Mouse (Mus musculus) layer of hippocampus, adult 2 months (tissue): ENCODE measurements around the gene Pakap. TPM values are rescaled to one million over a fixed set of nuclear protein-coding genes. Genes with fewer than 3 reads are reported as not detected.
A peak's percentile ranks its signal among the peaks of the same experiment; 100 is the strongest.

Experiments used
- DNase-seq, 2 experiments: peaks; one replicate each; pipeline ENCODE4 v3.0.0; 2022; ENCODE audit warnings: low spot score in 2 of 2
- H3K27ac ChIP-seq: fragments of 200-600 bp; 2 replicates; pipeline ENCODE4 v1.8.1; 2022
- H3K4me3 ChIP-seq: fragments of 200-600 bp; 2 replicates; pipeline ENCODE4 v1.8.1; 2022; ENCODE audit warnings: mild to moderate bottlenecking
- CTCF ChIP-seq: fragments of 200-600 bp; conservative IDR thresholded peaks from 2 replicates; pipeline ENCODE4 v1.8.1; 2022; ENCODE audit warnings: antibody characterized with exemption, mild to moderate bottlenecking, moderate library complexity
- total RNA-seq, 2 experiments: library from RNA; stranded (reverse); gene quantifications; 2 replicates each; pipeline ENCODE4 v1.2.3; 2021

The Pakap gene
- total RNA-seq, 2 experiments from 2014 or later: 18.6 to 25.8 TPM

DNA sequence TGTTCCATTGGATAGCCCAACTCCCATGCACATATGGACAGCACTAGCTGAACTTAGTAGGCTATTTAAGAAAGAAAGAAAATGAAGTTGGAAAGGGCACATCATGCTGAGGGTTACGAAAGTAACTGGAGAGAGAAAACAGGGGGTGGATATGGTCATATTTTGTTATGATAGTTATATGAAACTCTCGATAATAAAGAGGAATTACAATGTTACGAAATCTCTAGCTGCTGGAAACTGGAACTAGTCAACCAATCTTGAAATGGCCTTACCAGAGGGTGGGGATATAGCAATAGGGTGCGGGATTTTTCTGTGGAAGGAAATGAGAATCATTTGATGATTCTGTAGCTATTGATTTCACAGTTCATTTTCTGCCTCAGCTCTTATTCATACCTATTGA lies 46.7 kb downstream of the Pakap start:
- TF ChIP-seq CTCF: no peak
- H3K4me3 ChIP-seq: no peak overlapping the region
- no peak overlapping the region for H3K27ac ChIP-seq
- DNase-seq: no peak

DNA sequence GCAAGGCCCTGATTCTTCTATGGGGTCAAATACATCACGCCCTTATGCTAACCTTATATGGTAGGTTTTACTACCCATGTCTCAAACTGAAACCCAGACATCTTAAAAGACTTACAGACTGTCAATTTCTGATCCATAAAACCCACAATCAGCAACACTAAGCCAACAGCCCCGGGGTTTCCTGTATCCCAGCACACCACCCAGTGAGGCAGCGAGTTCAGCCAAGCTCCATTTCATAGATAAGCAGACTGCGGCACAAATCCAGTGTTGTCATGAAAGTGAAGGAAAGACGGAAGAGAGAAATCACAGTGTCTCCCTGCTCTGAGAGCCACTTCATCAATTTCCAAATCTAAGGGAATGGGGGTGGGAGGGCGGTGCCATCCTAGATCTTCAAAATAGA lies 50.8 kb downstream of the Pakap start:
- DNase-seq: no peak
- no peak overlapping the region for H3K4me3 ChIP-seq
- TF ChIP-seq CTCF: no peak
- H3K27ac ChIP-seq: no peak overlapping the region

DNA sequence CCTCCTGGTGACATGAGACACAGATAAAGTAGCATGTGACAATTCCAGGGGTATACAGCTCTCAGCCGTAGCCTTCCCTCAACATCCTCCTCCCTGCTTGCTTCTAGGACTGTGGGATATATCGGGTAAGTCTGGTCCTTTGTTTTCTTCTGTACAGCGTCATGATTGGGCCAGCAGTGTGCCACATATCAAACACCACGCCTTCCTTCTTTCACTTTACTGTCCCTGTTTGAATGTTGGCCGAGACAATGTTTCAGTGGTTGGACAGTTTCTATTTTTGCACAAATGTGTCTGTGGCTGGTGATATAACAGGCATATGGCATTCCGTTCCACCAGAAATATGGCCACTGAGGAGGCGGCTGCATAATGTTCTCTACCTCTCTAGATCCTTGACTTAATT lies 54.8 kb downstream of the Pakap start:
- no peak for TF ChIP-seq CTCF
- no peak for DNase-seq
- Histone ChIP-seq H3K4me3 (no peak overlapping the region), H3K27ac (0 out of 2 replicates have a peak overlapping the region, but pooled peaks have one; percentile 23)

DNA sequence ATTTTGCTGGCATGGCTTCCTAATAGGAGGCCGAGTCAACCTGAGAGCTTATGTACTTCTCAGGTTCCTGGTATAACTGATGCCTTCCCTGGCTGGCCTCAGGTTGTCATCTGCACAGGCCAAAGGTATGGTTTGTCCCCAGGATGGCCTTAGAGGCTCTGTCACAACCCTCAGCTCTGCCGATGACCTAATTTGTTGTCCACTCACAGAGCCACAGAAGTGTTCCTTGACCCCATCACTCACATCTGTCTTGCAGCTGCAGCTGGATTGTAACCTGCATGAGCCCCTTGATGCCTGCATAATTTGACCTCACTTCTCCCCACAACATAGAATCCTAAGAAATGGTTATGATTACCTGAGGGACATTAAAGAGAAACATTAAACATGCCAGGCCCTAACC lies 56.8 kb downstream of the Pakap start:
- no peak for DNase-seq
- H3K4me3 ChIP-seq: no peak overlapping the region
- no peak for TF ChIP-seq CTCF
- no peak overlapping the region for H3K27ac ChIP-seq

DNA sequence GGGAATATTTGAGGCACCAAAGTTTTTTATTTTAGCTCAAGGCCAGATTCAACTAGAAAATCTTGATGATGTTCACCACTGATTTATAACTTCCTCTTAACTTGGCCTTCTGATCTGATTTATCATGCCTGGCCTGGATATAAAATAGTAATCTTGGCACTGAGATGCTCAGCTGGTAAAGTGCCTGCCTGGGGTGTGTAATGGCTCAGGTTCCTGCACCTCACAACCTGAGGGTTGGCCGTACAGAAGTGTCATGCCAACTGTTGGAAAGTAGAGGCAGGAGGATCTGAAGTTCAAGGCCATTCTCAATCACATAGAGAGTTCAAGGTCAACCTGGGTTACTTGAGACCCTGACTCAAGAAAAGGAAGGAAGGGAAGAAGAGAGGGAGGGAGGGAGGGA lies 57.3 kb downstream of the Pakap start:
- Histone ChIP-seq H3K27ac (no peak overlapping the region), H3K4me3 (no peak overlapping the region)
- TF ChIP-seq CTCF: no peak
- no peak for DNase-seq

DNA sequence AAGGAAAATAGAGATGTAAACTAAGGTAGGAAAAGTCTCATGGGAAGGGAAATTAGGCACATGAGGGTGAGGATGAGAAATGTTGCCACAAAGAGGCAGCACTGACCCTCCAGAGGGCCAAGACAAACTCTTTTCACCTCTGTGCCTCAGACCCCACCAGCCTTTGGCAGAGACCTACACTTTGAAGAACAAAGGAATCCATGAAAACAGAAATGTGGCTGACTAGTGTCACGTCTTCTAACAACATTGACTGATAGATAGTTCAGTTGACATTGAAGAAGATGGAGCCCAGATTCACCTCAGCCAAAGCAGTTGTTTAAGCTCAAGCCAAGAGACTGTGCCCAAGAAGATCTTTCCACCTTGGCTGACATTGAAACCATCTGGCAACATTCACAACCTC lies 57.8 kb downstream of the Pakap start:
- no peak for DNase-seq
- no peak overlapping the region for H3K4me3 ChIP-seq
- TF ChIP-seq CTCF: no peak
- H3K27ac ChIP-seq: no peak overlapping the region

DNA sequence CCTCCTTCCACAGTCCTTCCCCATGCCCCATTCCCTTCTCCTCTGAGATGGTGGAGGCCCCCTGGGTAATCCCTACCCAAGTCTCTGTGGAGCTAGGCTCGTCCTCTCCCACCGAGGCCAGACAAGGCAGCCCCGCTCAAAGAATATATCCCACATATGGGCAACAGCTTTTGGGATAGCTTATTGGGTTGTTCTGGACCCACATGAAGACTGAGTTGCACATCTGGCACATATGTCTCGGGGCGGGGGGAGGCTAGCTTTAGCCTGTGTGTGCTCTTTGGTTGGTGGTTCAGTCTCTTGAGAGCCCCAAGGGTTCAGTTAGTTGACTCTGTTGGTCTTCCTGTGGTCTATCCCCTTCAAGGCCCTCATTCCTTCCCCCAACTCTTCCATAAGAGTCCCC lies 58.9 kb downstream of the Pakap start:
- no peak overlapping the region for H3K27ac ChIP-seq
- TF ChIP-seq CTCF: no peak

DNA sequence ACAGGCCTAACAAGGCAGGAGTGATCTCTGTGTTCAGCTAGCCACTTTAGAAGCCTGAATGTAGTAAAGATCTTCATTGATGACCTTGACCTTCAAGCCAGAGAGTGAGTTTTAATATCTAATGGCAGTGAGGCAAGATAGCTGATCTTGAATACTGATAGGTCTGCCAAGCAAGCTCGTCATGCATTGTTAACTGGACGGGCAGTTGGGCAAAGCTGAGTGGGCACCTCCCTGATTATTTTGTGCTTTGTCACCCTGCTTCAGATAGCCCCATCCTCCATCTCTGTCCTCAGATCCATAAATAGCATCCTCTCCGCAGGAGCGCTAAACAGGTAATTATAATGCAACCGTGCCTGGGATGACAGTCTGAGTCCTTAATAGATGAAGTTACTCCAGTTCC lies 64.4 kb downstream of the Pakap start:
- TF ChIP-seq CTCF: no peak
- H3K27ac ChIP-seq: no peak overlapping the region

More for the DNA sequence above, 58.9 kb downstream of the Pakap start:
- no peak for DNase-seq
- H3K4me3 ChIP-seq: no peak overlapping the region

DNA sequence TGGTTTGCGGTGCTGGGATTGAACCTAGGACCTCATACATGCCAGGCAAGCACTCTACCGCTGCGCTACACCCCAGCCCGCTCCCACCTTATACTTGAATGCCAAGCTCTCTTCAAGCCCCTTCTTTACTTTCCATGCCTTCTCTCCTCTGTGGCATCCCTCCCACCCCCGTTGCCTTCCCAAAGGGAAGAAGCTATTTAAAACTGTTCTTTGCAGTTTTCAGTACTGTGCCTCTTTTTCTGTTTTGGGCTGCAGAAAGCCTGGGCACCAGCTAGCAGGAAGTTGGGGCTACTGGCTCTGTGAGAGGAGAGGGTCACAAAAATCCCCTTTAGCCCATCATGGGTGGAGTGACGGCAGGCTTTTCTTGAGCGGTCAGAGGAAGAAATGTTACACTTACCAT lies 65.1 kb downstream of the Pakap start:
- no peak for DNase-seq
- Histone ChIP-seq H3K27ac (no peak overlapping the region), H3K4me3 (no peak overlapping the region)
- no peak for TF ChIP-seq CTCF

More for the DNA sequence above, 64.4 kb downstream of the Pakap start:
- H3K4me3 ChIP-seq: no peak overlapping the region
- DNase-seq: no peak

DNA sequence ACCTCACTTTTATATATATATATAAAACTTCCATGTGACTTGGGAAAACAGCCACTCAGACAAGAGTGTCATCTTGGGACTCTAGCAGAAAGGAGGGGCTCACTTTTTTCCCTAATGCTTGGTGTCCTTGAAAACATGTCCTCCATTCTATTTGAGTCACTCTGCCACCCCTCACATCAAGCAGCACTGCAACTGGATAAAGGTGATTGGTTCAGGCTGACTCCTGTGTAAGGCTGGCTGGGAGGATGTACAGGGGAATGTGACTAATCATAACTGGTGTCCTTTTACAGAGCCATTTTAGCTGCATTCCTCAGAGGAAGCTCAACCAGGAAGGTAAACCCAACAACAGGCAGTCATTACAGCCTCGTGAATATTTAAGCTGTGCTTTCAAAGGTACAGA lies 67.0 kb downstream of the Pakap start:
- H3K4me3 ChIP-seq: no peak overlapping the region
- H3K27ac ChIP-seq: no peak overlapping the region
- TF ChIP-seq CTCF: no peak
- DNase-seq: no peak

DNA sequence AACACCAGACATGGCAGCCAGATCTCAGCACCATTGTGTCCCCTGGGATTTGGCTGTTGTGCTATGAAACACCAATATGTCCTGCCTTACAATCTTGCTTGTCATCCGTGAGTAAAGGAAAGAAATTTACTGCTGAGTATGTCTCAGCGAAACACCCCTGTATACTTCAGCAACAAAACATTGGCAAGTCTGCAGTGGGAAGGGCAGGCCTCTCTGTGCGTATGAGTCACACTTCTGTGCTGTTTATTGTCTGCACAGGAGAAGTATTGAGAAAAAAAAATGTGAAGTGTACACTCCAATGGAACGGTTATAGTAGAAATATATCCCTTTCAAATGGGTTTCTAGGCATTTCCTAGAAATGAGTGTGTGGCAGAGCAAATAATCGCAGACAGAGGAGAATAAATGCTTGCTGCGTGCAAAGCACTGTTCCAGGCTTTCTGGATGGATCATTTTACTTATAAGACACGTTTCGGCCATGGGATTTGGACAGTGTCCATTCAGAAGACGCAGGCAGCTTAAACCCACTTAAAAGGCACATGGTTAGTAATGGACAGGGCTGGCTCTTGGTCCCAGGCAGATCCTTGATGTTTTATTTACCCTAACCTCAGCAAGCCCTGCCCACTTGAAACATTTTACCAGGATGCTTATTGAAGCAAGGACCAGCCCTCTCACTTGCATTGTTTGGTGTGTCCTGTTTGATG lies 69.0 kb downstream of the Pakap start:
- Histone ChIP-seq H3K27ac (peak overlapping the region; percentile 71), H3K4me3 (no peak overlapping the region)
- DNase-seq: no peak
- TF ChIP-seq CTCF: no peak

DNA sequence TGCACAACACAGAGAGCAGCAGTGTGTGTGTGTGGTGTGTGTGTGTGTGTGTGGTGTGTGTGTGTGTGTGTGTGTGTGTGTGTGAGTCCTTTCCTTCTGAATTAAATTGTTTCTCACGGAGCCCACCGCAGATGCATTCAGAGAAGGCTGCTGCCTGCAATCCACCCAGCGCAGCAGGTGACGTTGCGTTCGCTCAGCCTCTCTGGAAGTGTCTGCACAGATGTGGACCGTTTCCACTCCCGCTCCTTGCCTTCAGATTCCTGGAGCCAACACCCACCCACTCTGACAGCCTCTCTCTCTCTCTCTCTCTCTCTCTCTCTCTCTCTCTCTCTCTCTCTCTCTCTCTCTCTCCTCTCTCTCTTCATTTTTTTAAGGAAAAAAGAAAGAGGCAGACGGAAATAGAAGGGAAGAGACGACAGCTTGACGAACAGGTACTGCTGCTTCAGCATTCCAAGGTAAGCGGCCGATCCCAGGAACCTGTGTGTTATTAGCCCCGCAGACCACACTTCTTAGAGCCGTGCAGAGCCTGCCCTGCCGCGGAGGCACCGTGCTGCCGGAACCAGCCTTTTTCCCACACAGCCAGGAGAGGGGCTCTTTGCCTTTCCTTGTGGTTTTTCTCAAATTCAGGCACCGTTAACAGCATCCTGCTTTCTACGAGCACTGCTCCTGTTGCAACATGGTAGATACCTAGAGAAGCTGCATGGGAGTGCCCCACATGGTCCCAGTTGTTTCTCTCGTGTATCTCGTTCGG lies 69.8 kb downstream of the Pakap start:
- Histone ChIP-seq H3K4me3 (peak overlapping the region; percentile 49), H3K27ac (peak overlapping the region; percentile 78)
- no peak for TF ChIP-seq CTCF
- no peak for DNase-seq

DNA sequence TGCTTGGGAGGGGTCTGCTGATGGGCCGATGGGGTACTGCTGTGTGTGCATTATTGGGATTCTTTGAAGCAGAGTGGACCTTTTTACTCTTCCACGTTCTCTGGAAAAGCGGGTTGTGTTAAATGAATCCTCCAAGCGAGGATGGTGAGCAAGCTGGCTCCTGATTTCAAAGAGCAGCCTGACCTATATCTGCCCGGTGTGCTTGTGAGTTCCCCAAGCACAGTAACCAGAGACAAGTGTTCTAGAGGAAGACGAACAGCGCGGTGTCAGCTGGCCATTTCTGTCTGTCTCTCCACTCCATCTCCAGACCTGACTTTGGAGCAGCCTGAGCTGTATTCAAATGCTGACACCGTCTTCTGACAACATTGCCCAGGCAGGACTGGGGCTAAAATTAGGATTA lies 71.0 kb downstream of the Pakap start:
- no peak for TF ChIP-seq CTCF
- DNase-seq: no peak
- Histone ChIP-seq H3K27ac (peak overlapping the region; percentile 54; the same call in 1 of the 2 replicates), H3K4me3 (peak overlapping the region; percentile 49)

DNA sequence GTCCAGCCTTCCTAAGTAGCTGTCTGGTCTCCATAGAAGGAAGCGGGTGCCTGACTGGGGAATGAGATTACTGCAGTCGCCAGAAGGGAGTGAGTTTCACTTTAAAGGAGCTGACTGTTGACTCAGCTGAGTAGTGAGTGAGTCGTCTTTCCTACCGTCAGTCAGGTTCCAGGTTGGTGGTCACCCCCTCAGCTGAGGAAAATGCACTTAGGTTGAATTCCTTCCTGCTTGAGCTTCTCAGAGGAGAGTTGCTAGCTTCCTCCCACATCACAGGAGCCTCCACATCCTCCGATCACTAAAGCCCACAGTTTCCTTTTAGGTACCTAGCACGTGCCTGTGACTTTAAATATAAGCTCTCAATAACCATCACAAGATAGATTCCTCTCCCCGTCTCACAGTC lies 72.2 kb downstream of the Pakap start:
- no peak overlapping the region for H3K27ac ChIP-seq
- DNase-seq: no peak

More for the DNA sequence above, 72.2 kb downstream of the Pakap start:
- TF ChIP-seq CTCF: no peak
- H3K4me3 ChIP-seq: no peak overlapping the region
